Mouse (Mus musculus): ENCODE results near the gene Glis3.

DNA sequence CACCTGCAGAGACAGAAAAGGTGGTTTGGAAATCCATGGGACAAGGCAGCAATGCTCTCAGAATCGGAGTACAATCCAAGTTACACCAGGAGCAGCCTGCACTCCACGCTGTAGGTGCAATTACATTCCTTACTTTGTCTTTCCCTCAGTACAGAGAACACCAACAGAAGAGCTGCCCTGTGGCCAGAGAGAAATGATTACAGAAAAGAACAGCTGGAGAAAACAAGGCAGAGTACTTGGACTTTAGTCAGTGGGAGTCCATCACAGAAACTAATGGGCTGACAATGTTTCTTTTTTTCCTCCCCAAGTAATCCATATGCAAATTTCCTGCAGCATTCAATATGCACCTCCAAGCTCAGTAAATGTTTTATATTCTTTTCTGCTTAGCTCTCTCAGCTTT lies 305.4 kb downstream of the Glis3 start:
- TF ChIP-seq FLI1 (IDR thresholded peaks at IDR 0.05; ENCODE audit: low read length): no peak
- TF ChIP-seq GATA1 (IDR thresholded peaks at IDR 0.05; ENCODE audit: borderline replicate concordance, low read length): no peak
